Mouse (Mus musculus) MEL (cell line): ENCODE results near the gene Btnl6.

Experiments used
- CTCF ChIP-seq, 3 experiments: IDR thresholded peaks in 2 of 3; conservative IDR thresholded peaks in 1 of 3; 2 replicates each; pipeline ENCODE4 v1.5.1; 2011 to 2012; ENCODE audit warnings: low read length in 3 of 3, low read depth in 2 of 3, mild to moderate bottlenecking in 2 of 3, improper control_type of control experiment in 1 of 3, inconsistent platforms in 1 of 3, mixed read lengths in 1 of 3, moderate library complexity in 1 of 3; ENCODE audit not compliant: control insufficient read depth in 1 of 3, insufficient read depth in 1 of 3, poor library complexity in 1 of 3, severe bottlenecking in 1 of 3
- EP300 ChIP-seq, 2 experiments: IDR thresholded peaks; 2 replicates each; pipeline ENCODE4 v1.6.1; 2011; ENCODE audit warnings: improper control_type of control experiment in 2 of 2, low read length in 2 of 2, low read depth in 1 of 2, mild to moderate bottlenecking in 1 of 2
- ETS1 ChIP-seq: IDR thresholded peaks from 2 replicates; pipeline ENCODE4 v1.6.1; 2012; ENCODE audit warnings: low read depth, mild to moderate bottlenecking, inconsistent platforms, low read length, improper control_type of control experiment, moderate library complexity
- MAX ChIP-seq: IDR thresholded peaks from 2 replicates; pipeline ENCODE4 v1.6.1; 2011; ENCODE audit warnings: low read length, improper control_type of control experiment
- POLR2A ChIP-seq, 2 experiments: IDR thresholded peaks; 2 replicates each; pipeline ENCODE4 v1.6.1; 2011 to 2012; ENCODE audit warnings: low read length in 2 of 2, mild to moderate bottlenecking in 2 of 2, control low read depth in 1 of 2, improper control_type of control experiment in 1 of 2, low read depth in 1 of 2, moderate library complexity in 1 of 2; ENCODE audit not compliant: control insufficient read depth in 1 of 2, insufficient read depth in 1 of 2, poor library complexity in 1 of 2
- USF2 ChIP-seq, 2 experiments: IDR thresholded peaks; 2 replicates each; pipeline ENCODE4 v1.6.1; 2011 to 2012; ENCODE audit warnings: improper control_type of control experiment in 2 of 2, low read length in 2 of 2, borderline replicate concordance in 1 of 2, inconsistent platforms in 1 of 2, low read depth in 1 of 2, mild to moderate bottlenecking in 1 of 2; ENCODE audit not compliant: insufficient read depth in 1 of 2

DNA sequence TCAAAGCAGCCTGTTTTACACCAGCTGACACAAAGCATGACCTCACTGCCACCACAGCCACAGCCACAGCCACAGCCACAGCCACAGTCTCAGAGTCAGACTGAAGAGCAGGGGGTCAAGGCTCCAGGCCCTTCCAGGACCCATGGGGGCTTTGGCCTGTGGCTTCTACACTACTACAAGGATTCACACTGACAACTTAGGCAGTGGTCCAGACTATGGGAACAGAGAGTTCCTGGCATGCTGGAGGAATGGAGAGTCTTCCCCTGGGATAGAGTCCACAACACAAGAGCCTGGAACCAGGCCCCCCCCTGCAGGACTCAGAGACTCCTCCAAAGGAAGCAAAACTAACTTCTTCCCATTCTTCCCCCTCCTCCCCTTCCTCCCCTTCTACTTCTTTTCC is 9.6 kb downstream of the Btnl6 start:
- TF ChIP-seq CTCF (IDR thresholded peaks at IDR 0.05 in 2 of 3, conservative IDR thresholded peaks at IDR 0.05 in 1 of 3; ENCODE audit: control insufficient read depth in 1 of 3, insufficient read depth in 1 of 3, low read depth in 2 of 3, low read length in 3 of 3, poor library complexity in 1 of 3, severe bottlenecking in 1 of 3) (no peak), MAX (no peak), USF2 (IDR thresholded peaks at IDR 0.05; ENCODE audit: borderline replicate concordance in 1 of 2, insufficient read depth in 1 of 2, low read depth in 1 of 2, low read length in 2 of 2) (no peak), POLR2A (IDR thresholded peaks at IDR 0.05; ENCODE audit: control insufficient read depth in 1 of 2, insufficient read depth in 1 of 2, low read depth in 1 of 2, low read length in 2 of 2, poor library complexity in 1 of 2) (no peak), ETS1 (no peak), EP300 (IDR thresholded peaks at IDR 0.05; ENCODE audit: low read depth in 1 of 2, low read length in 2 of 2) (no peak)
